Mouse (Mus musculus): Measurements from ENCODE around the gene Dip2b. TPM values are rescaled to one million over a fixed set of nuclear protein-coding genes. Genes with fewer than 3 reads are reported as not detected.

Dip2b gene
- polyA plus RNA-seq, 1 experiment = 14.6 TPM

- no peak overlapping the region for H3K4me3 ChIP-seq (replicated peaks; ENCODE audit: extremely low read depth, low read depth, low read length)
- peaks cover 22% of the 10 kb centered on the region for H3K4me1 ChIP-seq (ENCODE audit: control insufficient read depth, insufficient read depth, low read length)
- TF ChIP-seq CTCF (IDR thresholded peaks at IDR 0.05; ENCODE audit: insufficient read depth, low read length) (no peak), POLR2A (IDR thresholded peaks at IDR 0.05; ENCODE audit: borderline replicate concordance, extremely low read depth, low read depth, low read length) (no peak)
- 42% methylated on average over 6 of the region's 6 CpGs for WGBS
- DNase-seq = no peak
Observed at GRCm38 (mm10) chr15:100045576-100045975, 7.1 kb downstream of the Dip2b start.

DNA sequence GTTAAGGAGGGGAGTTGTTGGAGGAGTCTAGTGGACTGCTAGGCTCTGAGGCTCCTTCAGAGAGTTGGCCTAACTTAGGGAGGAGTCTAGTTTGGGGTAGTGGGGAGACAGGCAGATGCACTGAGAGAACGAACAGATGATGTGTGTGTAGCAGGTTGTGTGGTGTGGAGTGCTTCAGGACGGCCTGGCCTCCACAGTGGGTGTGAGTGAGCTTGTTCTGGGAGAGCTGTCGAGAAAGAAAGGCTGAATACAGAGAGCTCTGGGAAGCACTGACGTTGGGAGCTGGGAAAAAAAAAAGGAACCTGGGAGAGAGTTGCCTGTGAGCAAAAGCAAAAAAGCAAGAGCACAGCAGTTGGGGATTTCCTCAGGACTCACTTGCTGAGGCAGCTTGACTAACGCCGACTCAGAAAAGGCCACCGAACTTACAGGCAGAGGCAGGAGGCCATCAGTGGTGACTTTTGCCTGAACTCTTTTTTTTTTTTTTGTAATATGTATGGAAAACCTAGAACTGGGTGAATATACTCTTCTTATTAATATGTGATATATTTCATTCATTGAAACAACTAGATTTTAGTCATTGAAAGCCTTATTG lies 11.1 kb downstream of the Dip2b start:
- WGBS = 77% methylated on average over 7 of the region's 7 CpGs

GRCm38 (mm10) chr15:100050940-100051339 lies 12.5 kb downstream of the Dip2b start:
- no peak for DNase-seq
- Histone ChIP-seq H3K4me3 (replicated peaks; ENCODE audit: extremely low read depth, low read depth, low read length) (no peak overlapping the region), H3K4me1 (ENCODE audit: control insufficient read depth, insufficient read depth, low read length) (peaks cover 4% of the 10 kb centered on the region; the same call in 1 of the 2 replicates)
- 70% methylated on average over 7 of the region's 7 CpGs for WGBS
- no peak for TF ChIP-seq POLR2A (IDR thresholded peaks at IDR 0.05; ENCODE audit: borderline replicate concordance, extremely low read depth, low read depth, low read length)
- no peak for TF ChIP-seq CTCF (IDR thresholded peaks at IDR 0.05; ENCODE audit: insufficient read depth, low read length)

More for the DNA sequence above, 11.1 kb downstream of the Dip2b start:
- H3K4me1 ChIP-seq (ENCODE audit: control insufficient read depth, insufficient read depth, low read length) = peaks cover 7% of the 10 kb centered on the region
- no peak for DNase-seq
- TF ChIP-seq POLR2A (IDR thresholded peaks at IDR 0.05; ENCODE audit: borderline replicate concordance, extremely low read depth, low read depth, low read length) = no peak
- no peak overlapping the region for H3K4me3 ChIP-seq (replicated peaks; ENCODE audit: extremely low read depth, low read depth, low read length)

DNA sequence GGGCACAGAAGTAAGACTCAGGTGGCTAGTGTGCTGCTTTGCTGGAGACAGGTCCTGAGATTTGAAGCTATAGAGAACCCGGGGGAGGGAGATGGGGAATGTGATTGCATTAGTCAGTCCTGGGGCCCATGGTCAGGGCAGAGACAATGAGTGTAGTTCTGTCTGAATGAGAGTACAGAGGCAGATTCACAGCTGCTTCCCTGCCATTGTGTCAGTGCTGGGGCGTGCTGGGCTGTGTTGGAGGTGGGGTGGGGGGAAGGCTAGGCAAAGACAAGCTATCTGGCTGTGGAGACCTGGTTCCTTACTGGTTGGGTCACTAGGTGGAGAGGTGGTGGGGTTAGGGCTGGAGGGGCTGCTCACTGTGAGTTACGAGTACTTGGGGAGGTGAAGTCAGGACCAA lies 14.3 kb downstream of the Dip2b start:
- 0 out of 2 replicates have a peak, but pooled peaks cover 2% of the 10 kb centered on the region for H3K4me1 ChIP-seq (ENCODE audit: control insufficient read depth, insufficient read depth, low read length)
- no peak for DNase-seq
- TF ChIP-seq POLR2A (IDR thresholded peaks at IDR 0.05; ENCODE audit: borderline replicate concordance, extremely low read depth, low read depth, low read length) = no peak
- no peak for TF ChIP-seq CTCF (IDR thresholded peaks at IDR 0.05; ENCODE audit: insufficient read depth, low read length)
- 79% methylated on average over 3 of the region's 3 CpGs for WGBS
- H3K4me3 ChIP-seq (replicated peaks; ENCODE audit: extremely low read depth, low read depth, low read length) = no peak overlapping the region

GRCm38 (mm10) chr15:100056397-100056908 lies 18.0 kb downstream of the Dip2b start:
- TF ChIP-seq CTCF (IDR thresholded peaks at IDR 0.05; ENCODE audit: insufficient read depth, low read length) (no peak), POLR2A (IDR thresholded peaks at IDR 0.05; ENCODE audit: borderline replicate concordance, extremely low read depth, low read depth, low read length) (no peak)
- peaks cover 8% of the 10 kb centered on the region for H3K4me1 ChIP-seq (ENCODE audit: control insufficient read depth, insufficient read depth, low read length)
- WGBS = 80% methylated on average over 7 of the region's 7 CpGs
- no peak overlapping the region for H3K4me3 ChIP-seq (replicated peaks; ENCODE audit: extremely low read depth, low read depth, low read length)
- no peak for DNase-seq

GRCm38 (mm10) chr15:100057698-100058097 lies 19.2 kb downstream of the Dip2b start:
- 78% methylated on average over 3 of the region's 3 CpGs for WGBS
- TF ChIP-seq CTCF (IDR thresholded peaks at IDR 0.05; ENCODE audit: insufficient read depth, low read length) (no peak), POLR2A (IDR thresholded peaks at IDR 0.05; ENCODE audit: borderline replicate concordance, extremely low read depth, low read depth, low read length) (no peak)
- Histone ChIP-seq H3K4me3 (replicated peaks; ENCODE audit: extremely low read depth, low read depth, low read length) (no peak overlapping the region), H3K4me1 (ENCODE audit: control insufficient read depth, insufficient read depth, low read length) (peaks cover 8% of the 10 kb centered on the region)
- DNase-seq = no peak

DNA sequence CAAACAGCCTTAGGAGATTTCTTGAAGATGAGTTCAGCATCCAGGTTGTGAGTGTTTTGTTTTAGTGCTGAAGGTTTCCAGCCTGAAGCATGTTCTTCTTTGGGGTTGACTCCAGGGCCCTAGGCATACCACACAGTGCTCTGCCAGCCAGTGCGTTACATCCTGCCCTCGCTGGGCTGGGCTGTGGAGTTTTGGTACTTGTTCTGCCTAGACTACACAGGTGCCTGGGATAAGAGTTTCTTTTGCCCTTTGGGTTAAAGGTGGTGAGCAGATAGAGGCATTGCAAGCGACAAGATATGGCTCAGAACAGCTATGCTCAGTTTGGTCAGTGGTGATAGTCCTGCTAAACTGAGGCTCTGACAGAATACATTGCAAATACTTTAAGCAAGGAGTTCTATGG lies 19.7 kb downstream of the Dip2b start:
- H3K4me3 ChIP-seq (replicated peaks; ENCODE audit: extremely low read depth, low read depth, low read length) = no peak overlapping the region
- WGBS = 78% methylated on average over 3 of the region's 3 CpGs
- no peak for DNase-seq
- H3K4me1 ChIP-seq (ENCODE audit: control insufficient read depth, insufficient read depth, low read length) = peaks cover 8% of the 10 kb centered on the region
- no peak for TF ChIP-seq POLR2A (IDR thresholded peaks at IDR 0.05; ENCODE audit: borderline replicate concordance, extremely low read depth, low read depth, low read length)

GRCm38 (mm10) chr15:100058912-100059311 lies 20.4 kb downstream of the Dip2b start:
- no peak for TF ChIP-seq POLR2A (IDR thresholded peaks at IDR 0.05; ENCODE audit: borderline replicate concordance, extremely low read depth, low read depth, low read length)
- TF ChIP-seq CTCF (IDR thresholded peaks at IDR 0.05; ENCODE audit: insufficient read depth, low read length) = no peak
- Histone ChIP-seq H3K4me1 (ENCODE audit: control insufficient read depth, insufficient read depth, low read length) (peaks cover 8% of the 10 kb centered on the region), H3K4me3 (replicated peaks; ENCODE audit: extremely low read depth, low read depth, low read length) (no peak overlapping the region)
- 61% methylated on average over 11 of the region's 11 CpGs for WGBS
- no peak for DNase-seq

DNA sequence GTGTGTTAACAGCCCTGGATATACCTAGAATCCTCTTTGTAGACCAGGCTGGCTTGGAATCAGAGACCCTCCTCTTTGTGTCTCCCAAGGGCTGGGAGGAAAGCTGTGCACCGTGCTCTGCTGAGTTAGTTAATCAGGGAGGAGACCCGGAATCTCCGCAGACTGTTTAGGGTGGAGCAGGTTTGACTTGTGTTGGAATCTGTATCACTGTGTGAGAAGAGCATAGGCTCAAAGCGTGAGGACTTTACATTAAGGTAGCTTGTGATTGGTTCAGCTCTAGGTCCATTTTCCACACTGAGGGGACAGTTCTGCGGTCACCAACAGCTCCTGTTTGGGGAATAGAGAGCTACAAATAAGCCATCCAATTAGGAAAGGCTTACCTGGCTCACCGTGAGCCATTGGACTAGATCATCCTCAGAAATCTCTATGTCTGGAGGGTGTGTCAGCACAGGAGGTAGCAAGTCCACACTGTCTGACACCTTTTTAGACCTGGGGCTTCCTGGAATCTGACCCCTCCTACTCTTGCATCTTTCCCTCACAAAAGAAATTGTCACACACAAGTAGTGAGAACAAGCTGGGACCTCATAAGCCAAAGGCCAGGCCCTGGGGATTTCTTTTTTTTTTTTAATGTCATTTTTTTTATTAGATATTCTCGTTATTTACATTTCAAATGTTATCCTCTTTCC lies 21.3 kb downstream of the Dip2b start:
- H3K4me3 ChIP-seq (replicated peaks; ENCODE audit: extremely low read depth, low read depth, low read length) = no peak overlapping the region
- WGBS = 63% methylated on average over 7 of the region's 7 CpGs
- no peak for DNase-seq

More for the DNA sequence above, 21.3 kb downstream of the Dip2b start:
- TF ChIP-seq POLR2A (IDR thresholded peaks at IDR 0.05; ENCODE audit: borderline replicate concordance, extremely low read depth, low read depth, low read length) (no peak), CTCF (IDR thresholded peaks at IDR 0.05; ENCODE audit: insufficient read depth, low read length) (no peak)
- H3K4me1 ChIP-seq (ENCODE audit: control insufficient read depth, insufficient read depth, low read length) = peaks cover 8% of the 10 kb centered on the region

Measured in lung, adult 2 months (tissue).